Mouse (Mus musculus): ENCODE data around the gene Mctp2.

The Mctp2 gene

DNA sequence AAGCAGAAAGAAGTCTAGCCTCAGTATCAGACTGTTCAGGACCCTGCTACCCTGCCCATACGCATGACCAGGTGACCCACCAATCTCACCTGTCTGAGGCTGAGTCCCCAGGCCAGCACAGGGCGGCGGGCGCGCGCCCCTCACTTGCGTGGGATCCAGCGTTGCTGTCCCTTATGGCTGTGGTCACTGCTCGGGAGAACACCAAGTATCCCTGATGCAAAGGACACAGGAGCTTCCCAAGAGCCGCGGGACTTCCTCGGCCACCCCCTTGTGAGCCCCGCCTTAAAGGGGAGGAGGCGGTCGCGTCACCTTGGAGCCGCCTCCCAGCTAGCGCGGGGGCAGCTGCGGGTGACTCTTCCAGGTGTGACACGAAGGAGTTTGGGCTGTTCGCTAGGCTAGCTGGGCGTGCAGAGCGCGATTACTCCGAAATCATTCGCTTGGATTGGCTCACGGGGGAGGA lies at the start of gene Mctp2:
Gene Mctp2, minus strand, starts transcription at position 227 of the 460 bp plus-strand sequence.
- no peak for DNase-seq (ENCODE audit: extremely low spot score, low read depth, low spot score)

DNA sequence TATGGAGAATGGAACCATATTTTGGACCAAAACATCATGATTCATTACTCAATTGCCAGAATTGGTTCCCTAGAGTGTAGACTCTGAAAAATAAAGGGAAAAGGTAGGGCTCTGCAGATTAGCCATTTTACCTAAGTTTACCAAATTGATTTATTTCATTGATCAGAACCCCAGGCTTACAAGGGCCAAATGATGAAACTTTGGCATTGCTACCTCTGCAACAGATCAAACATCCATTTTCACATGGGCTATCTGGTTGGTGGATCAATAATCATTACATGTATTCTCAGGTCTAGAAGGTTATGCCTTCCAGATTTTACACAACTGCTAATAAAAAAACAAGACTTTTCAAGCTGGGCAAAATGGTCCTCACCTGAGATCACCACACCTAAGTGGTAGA lies 39.5 kb upstream of the Mctp2 start:
- DNase-seq (ENCODE audit: extremely low spot score, low read depth, low spot score): no peak

DNA sequence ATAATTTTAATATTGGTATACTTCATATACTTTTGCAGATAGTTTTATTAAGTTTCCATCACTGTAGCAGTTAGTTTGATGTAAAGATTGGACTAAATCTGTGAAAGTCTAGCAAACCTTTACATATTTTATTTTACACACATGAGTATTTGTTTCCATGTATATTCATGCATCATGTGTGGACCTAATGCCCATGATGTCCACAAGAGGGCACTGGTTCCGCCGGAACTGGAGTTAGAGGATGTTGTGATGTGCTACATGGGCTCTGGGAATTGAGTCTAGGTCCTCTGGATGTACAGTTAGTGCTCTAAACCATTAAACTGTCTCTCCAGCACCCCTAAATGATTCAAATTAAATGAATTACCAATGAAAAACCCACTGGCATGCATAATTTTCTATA lies 37.3 kb upstream of the Mctp2 start:
- DNase-seq (ENCODE audit: extremely low spot score, low read depth, low spot score): no peak

DNA sequence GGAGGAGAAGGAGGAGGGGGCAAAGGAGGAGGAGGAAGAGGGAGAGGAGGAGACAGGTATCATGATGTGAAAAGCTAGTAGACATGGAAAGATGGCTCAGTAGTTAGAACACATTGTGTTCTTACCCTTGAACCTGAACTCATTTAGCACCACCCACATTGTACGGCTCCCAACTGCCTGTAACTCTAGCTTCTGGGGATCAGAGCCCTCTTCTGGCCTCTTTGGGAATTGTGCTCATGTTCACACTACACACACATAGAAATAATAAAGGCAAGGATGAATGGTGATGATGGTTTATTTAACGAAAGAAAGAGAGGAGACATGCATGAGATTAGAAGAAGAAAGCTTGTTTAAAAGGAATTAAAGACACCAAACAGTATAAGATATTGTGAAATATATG lies 36.4 kb upstream of the Mctp2 start:
- no peak for DNase-seq (ENCODE audit: extremely low spot score, low read depth, low spot score)

DNA sequence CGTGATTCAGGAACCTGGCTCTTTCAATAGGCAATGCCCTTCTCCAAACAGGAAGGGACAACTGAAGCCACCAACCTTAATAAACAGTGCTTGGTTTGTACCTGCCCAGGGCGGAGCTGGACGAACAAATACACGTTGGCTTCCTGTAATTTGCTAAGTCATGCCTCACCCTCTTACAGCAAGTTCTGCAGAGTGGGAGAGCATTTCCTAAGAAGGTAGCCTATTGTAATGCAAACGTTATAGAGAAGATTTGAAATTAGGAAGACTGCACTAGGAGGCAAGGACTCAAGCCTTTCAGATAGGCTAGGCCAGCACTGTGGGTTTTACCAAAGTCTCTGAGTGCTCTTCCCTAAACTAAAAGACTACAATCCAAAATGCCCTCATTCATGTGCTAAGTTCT lies 19.6 kb upstream of the Mctp2 start:
- DNase-seq (ENCODE audit: extremely low spot score, low read depth, low spot score): no peak

DNA sequence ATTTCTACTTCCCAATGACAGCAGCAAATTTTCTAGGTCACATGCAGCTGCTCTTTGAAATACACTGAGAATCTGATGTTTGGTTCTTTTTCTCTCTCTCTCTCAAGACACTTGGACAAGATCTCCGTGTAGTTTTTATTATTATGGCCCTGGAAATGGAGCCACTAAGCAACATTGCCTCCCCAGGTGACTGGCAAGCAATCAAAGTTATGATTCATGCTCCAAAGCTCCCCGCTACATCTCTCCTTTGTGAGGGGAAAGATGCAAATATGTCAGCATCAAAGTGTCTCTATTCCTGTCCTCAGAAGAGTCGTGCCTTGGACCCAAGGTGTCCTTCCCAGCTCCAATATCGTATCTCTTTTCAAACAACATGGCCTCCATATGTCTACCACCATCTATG lies 14.5 kb upstream of the Mctp2 start:
- DNase-seq (ENCODE audit: extremely low spot score, low read depth, low spot score): no peak

DNA sequence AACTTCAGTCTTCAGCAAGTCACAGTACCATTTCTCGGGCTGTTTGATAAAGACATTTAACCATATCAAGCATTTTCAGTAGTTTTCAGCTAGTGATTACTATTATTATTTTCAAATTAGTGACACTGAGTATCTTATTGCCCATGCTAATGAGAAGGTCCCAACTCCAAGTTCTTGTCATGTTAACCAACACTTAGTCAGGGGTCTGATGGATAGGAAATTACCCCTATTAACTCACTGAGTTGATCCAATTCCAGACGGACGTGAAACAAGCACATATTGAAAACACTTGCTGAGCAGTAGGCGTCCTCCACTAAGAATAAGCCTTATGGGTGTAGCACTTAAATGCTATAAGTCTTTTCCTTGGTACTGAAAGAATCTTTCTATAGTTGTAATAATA lies 14.0 kb upstream of the Mctp2 start:
- no peak for DNase-seq (ENCODE audit: extremely low spot score, low read depth, low spot score)

DNA sequence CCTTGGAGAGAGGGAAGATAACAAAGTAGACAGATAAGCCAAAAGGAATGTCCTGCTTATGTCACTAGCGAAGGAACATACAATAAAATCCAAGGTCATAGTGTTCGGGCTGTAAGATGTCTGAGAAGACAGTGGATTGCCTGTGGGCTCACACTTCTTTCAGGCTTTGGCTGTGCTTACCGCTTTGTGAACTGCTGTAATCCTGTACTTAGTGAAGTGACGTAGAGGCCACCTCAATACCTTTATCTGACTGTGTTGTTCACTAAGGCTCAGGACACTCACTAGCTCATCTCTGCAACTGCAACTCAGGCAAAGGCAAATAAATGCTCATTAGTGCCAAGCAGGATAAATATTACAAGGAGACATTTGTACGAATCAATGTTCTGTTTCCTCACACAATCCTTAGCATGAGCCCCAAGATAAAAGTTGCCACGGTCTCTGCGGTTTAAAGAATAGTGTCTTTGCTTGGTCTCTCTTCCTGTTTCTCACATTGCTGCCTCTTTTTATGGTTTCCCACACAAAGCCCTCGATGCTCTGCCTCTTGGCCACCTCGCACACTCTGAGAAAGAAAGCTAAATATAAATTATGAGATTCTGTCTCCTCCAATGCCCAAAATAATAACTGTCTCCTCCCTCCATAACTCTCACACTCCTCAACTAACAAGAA lies 8.1 kb upstream of the Mctp2 start:
- no peak for DNase-seq (ENCODE audit: extremely low spot score, low read depth, low spot score)

DNA sequence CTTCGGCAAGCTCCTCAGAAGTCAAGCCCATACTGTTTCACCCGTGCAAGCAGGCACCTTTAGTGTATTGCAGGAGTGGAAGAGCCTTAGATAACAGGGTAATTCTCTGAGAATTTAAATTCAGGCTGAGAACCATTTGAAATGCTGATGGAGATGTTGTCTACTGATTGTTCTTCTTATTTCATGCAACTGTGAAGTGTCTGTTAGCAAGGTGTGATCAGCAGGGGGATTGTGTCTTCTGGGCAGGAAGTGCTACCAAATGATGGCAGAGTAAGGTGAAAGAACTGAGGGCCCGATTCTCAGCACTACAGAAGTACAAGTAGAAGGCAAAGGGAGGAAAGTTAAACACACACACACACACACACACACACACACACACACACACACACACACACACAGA lies 7.5 kb upstream of the Mctp2 start:
- DNase-seq (ENCODE audit: extremely low spot score, low read depth, low spot score): no peak

DNA sequence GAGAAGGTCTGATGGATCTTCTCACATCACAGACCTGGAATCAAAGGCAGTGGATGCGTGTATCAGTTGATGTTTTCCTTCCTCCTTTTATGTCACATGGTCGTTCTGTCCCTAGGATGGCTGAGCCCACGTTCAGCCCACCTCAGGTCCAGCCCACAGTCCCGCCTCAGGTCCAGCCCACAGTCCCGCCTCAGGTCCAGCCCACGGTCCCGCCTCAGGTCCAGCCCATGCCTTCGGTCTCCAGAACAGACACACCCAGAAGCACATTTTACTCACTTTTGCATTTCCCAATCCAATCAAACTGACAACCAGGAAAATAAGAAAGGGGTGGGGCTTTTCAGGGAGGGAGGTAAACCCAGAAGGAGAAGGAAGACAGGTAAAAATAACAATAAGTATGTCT lies 5.2 kb upstream of the Mctp2 start:
- no peak for DNase-seq (ENCODE audit: extremely low spot score, low read depth, low spot score)

DNA sequence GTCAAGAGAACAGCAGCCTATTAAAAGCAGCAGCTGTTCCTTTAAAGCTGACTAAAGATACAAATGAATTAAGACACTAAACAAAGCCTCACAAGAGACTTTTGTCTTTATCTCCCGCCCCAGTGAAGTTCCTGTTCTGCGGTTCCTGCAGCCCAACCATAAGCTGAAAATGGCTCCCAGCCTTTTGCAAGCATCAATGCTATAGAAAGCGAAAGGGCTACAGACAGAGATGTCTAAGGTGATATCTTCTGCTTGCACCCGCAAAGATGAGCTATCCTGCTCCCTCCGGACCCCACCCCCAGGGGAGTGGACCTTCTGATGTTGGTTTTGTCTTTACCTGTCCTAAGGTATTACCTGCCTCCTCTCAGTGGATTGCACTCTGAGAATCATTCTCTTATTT lies 1.7 kb upstream of the Mctp2 start:
- no peak for DNase-seq (ENCODE audit: extremely low spot score, low read depth, low spot score)

DNA sequence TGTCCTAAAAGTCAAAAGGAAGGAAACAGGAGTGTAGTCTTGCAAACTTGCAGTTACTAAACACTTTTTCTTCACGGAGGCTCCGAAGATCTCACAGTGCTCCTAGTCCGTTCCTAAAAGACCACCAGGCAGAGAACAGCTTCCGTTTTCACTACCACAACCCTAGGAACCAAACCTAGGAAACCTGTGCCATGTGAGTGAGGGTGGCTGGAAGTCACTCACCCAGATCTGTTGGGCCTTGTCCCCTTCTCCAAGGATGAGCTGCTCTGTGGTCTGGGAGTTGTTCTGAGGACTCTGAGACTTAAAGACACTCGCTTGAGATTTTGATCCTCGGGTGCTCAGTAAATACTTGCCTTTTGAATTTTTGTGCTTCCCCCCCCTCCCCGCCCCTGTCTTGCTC lies 439 bp upstream of the Mctp2 start:
- peak; percentile 14 for DNase-seq (ENCODE audit: extremely low spot score, low read depth, low spot score)

DNA sequence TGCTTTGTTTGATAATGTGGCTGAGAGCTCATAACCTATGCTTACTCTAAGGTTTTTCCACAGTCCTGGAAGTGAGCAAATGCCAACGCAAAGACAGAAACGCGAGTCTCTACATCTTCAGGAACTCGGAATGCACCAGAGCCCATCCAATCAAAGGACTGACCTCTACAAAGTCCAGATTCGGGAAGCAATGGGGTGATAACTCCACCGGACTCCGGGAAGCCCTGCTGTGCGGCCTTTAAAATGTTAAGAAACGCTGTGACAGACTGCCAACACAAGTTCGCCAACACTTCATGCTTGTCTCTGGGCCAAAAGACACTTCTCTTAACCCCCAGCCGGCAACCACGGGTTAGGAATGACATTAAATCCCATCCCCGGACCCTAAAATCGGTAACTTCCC lies 437 bp downstream of the Mctp2 start:
- no peak for DNase-seq (ENCODE audit: extremely low spot score, low read depth, low spot score)

DNA sequence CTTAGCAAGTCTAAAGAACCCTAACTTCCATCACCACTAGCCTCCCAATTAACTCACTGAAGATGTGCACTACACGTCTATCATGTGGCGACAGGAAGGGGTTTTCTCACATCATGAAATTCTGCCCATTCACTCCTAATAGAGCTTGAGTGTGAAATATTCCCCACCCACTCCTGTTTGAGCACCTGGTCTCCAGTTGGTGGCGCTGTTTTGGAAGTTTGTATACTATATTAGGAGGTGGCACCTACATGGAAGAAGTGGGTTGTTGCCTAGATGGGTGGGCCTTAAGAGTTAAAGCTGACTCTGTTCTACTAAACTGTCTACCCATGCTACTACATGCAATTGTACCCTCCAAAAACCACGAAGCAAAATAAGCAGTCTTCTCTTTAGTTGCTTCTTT lies 4.7 kb downstream of the Mctp2 start:
- DNase-seq (ENCODE audit: extremely low spot score, low read depth, low spot score): no peak

DNA sequence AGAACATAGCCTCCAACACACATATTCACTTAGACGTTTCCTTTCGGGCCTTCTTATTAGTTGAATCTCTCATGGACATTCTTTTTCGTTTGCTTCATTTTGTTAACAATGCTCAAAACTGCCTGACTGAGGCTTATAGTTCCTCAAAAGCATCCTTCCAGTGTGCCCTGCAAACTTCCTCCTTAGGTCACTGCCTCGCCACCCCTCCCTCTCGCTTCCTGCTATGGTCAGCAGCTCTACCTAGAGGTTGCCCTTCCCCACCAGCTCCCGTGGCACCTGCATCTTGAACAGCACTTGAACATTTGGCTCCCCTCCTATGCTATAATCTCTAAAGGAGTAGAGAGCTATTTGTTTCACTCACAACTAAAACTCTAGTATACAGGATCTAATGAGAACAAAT lies 6.7 kb downstream of the Mctp2 start:
- DNase-seq (ENCODE audit: extremely low spot score, low read depth, low spot score): no peak

DNA sequence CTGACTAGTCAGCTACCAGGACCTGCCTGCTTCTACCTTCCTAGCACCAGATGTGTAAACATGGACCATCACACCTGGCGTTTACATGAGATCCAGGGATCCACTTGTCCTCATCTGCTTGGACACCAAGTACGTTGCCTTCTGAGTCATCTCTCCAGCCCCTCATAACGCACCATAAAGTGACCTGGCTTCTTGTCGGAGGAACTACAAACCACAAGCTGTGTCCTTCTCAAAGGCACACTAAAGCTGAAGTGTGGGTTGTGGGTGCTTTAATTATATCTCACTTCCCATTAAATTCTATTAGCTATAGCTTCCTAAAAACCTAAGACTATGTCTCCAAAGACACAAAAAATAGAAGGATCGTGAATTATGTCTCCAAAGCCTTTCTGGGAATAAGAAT lies 9.4 kb downstream of the Mctp2 start:
- DNase-seq (ENCODE audit: extremely low spot score, low read depth, low spot score): no peak

DNA sequence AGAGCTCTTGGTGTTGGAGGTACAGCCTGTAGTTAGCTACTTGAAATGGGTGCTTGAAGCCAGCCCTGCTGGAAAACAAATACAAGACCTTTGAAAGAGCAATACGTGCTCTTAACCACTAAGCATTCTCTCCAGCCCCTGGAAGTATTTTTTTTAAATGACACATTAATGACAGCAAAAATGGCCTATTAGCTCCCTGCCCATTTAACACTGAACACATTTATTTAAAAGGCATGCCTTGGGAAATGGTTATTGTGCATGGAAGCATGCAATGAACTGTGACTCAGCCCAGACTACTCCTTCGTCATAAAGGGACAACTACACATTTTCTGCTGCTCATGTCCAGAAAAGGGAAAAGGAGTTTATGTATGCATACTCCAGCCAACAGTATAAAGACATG lies 10.2 kb downstream of the Mctp2 start:
- no peak for DNase-seq (ENCODE audit: extremely low spot score, low read depth, low spot score)

DNA sequence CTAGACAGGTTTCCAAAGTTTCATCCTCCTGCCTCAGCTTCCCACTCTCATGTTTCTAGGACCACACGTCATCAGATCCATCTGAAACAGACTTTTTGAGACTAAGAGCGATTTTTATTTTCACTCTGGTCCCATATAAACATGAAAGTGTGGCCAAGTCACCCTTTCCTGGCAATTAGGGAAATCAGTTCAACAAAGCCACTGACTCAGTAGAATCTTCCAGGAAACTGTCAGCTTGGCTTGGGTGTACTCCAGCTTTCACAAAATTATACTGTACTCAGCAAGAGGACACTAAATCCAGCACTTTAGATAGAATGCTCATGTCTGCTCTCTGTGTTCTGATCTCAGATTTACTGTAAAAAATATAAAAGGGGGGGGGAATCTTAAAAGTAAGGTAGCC lies 11.5 kb downstream of the Mctp2 start:
- no peak for DNase-seq (ENCODE audit: extremely low spot score, low read depth, low spot score)

DNA sequence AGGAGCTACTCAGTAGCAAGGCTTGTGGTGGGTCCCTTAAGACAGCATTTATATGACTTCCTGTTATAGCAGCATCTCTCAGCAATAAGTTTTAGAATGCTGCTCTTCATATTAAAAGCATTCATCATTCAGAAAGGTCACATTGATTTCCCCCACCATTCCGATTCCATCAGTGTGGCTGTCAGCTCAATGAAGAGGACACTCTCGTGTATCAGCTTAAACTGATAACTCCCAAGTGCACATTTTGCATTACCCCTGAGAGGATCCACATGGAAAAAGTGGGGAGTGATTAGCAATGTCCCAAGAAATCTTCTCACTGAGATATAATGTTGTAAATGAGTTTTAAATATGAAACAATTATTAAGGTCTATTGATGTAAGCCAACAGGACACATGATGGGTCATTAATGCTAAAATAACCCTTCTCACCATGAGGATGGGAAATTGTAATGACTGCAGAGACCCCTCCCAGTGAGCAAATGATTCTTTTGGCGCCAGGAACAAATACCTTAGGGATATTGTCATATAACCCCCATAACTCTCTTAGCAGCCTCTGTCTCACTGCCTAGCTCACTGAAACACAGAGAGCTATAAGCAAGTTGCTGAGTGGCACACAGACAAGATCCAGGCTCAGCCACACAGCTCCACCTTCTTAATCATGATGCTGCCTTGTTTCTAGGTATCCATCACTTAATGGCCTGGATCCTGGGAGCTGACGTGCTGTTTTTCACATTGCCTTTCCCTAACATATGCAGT lies 12.4 kb downstream of the Mctp2 start:
- no peak for DNase-seq (ENCODE audit: extremely low spot score, low read depth, low spot score)

DNA sequence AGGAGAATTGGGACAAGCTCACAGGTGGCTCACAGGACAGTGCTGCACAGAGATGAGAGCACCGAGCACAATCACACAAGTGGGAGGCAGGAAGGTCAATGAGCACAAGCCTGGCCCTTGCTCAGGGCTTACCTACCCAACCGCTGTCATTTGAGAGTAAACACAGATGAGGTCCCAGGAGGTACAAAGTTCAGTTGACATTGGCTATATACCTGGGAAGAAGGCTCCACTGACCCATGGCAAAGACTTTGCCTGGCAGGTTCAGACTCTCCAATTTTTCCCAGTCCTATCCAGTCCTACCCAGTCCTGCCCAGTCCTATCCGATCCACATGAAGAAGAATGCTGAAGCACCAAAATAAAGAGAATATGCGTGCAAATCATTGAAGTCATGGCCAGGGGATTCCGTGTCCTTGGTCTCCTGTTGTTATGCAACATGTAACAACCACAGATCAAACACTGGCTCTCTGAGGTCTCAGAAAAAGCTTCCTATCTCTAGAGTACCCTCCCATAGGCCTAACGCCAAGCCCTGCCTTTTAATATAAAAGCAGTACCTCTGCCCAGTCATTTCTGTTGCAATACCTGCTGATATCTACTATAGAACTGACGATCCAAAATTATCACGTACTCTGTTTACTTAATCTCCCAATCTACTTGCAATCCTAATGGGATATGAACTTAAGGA lies 14.0 kb downstream of the Mctp2 start:
- no peak for DNase-seq (ENCODE audit: extremely low spot score, low read depth, low spot score)

DNA sequence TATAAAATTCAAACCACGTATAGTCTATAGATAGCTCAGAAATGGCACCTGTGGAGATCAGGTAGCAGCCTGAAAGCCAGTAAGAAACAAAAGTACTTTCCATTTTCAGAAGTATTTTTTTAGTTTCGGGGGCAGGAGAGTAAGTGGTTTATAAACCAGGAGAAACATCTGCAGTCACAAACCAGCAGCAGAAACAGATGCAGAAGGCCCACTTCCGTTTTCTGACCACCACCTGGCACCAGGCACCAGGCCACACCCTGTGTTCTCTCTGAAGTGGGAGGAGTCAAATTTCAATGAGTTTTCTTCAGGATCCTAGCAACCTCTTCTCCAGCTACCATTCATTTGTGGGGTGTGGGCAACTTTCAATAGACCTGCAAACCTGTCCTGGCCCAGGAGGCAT lies 25.7 kb downstream of the Mctp2 start:
- no peak for DNase-seq (ENCODE audit: extremely low spot score, low read depth, low spot score)

DNA sequence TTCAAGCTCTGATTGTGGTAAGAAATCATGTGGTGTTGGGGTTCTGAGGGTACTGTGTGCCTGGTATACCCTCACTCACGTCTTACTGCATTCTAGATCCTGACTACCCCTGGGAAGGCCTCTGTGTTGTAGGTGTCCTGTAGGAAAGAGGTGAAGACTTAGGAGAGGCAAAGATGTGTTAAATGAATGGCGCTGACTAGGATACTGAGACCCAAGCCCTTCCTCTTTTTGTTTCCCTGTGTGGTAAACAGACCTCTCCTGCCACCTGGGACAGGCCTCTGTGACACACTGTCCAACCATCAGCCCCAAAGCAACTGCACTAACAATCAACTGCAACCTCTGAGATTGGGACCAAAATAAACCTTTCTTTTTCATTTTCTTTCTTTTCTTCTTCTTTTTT lies 28.0 kb downstream of the Mctp2 start:
- DNase-seq (ENCODE audit: extremely low spot score, low read depth, low spot score): no peak
